Mouse (Mus musculus): ENCODE data around the gene Adpgk. TPM values are rescaled to one million over a fixed set of nuclear protein-coding genes. Genes with fewer than 3 reads are reported as not detected.
A peak's percentile ranks its signal among the peaks of the same experiment; 100 is the strongest.
"Not testable (repeated sequence)": the region's sequence is repeated elsewhere in the genome, so short reads cannot be mapped to it uniquely, and the experiment has no call there.

The Adpgk gene
- polyA plus RNA-seq, 1 experiment from 2014 or later: 24.0 TPM

GRCm38 (mm10) chr9:59352586-59353252 is 61.4 kb downstream of the Adpgk start:
- no peaks in the 10 kb centered on the region for H3K27me3 ChIP-seq (ENCODE audit: control insufficient read depth, insufficient read depth, low read length)
- no peak for ATAC-seq (ENCODE audit: insufficient number of reproducible peaks, insufficient read depth, low FRiP score, low read depth)
- no peaks in the 10 kb centered on the region for H3K4me1 ChIP-seq (ENCODE audit: control insufficient read depth in 2 of 2, insufficient read depth in 2 of 2, low read length in 2 of 2)
- 12% methylated on average over 15 of the region's 15 CpGs for WGBS
- no peaks in the 10 kb centered on the region for H3K9me3 ChIP-seq (ENCODE audit: control insufficient read depth, low read length)
- peak overlapping the region; percentile 80 for H3K4me2 ChIP-seq (ENCODE audit: low read length)
- H3K27ac ChIP-seq (replicated peaks in 1 of 2; ENCODE audit: control insufficient read depth in 1 of 2, insufficient read depth in 1 of 2, low read depth in 2 of 2, low read length in 2 of 2): peak overlapping the region; percentile 79 to 82
- H3K36me3 ChIP-seq (ENCODE audit: control insufficient read depth, insufficient read depth, low read length): no peaks in the 10 kb centered on the region
- H3K4me3 ChIP-seq (ENCODE audit: control insufficient read depth in 1 of 2, insufficient read depth in 1 of 2, low read depth in 1 of 2, low read length in 2 of 2): peak overlapping the region; percentile 58 to 72
- peak overlapping the region; percentile 79 for H3K9ac ChIP-seq (ENCODE audit: low read length)

- ATAC-seq (ENCODE audit: insufficient number of reproducible peaks, insufficient read depth, low FRiP score, low read depth): peak; percentile 93
- H3K4me2 ChIP-seq (ENCODE audit: low read length): peak within 1 kb of the TSS; percentile 80
- peak within 1 kb of the TSS; percentile 79 to 82 for H3K27ac ChIP-seq (replicated peaks in 1 of 2; ENCODE audit: control insufficient read depth in 1 of 2, insufficient read depth in 1 of 2, low read depth in 2 of 2, low read length in 2 of 2)
- H3K9ac ChIP-seq (ENCODE audit: low read length): peak within 1 kb of the TSS; percentile 79
- no peaks in the 10 kb centered on the region for H3K9me3 ChIP-seq (ENCODE audit: control insufficient read depth, low read length)
- peak within 1 kb of the TSS; percentile 58 to 72 for H3K4me3 ChIP-seq (ENCODE audit: control insufficient read depth in 1 of 2, insufficient read depth in 1 of 2, low read depth in 1 of 2, low read length in 2 of 2)
- H3K4me1 ChIP-seq (ENCODE audit: control insufficient read depth in 2 of 2, insufficient read depth in 2 of 2, low read length in 2 of 2): no peaks in the 10 kb centered on the region
- H3K36me3 ChIP-seq (ENCODE audit: control insufficient read depth, insufficient read depth, low read length): no peaks in the 10 kb centered on the region
- 1% methylated on average over 32 of the region's 32 CpGs for WGBS
- H3K27me3 ChIP-seq (ENCODE audit: control insufficient read depth, insufficient read depth, low read length): no peaks in the 10 kb centered on the region
Observed at GRCm38 (mm10) chr9:59353253-59353639, 61.9 kb downstream of the Adpgk start, which contains the start of gene Bbs4. Gene Bbs4, minus strand, starts transcription at chr9:59353508.

GRCm38 (mm10) chr9:59358041-59358440 is 66.7 kb downstream of the Adpgk start:
- H3K27me3 ChIP-seq (ENCODE audit: control insufficient read depth, insufficient read depth, low read length); H3K4me3 ChIP-seq (ENCODE audit: control insufficient read depth in 1 of 2, insufficient read depth in 1 of 2, low read depth in 1 of 2, low read length in 2 of 2); H3K27ac ChIP-seq (replicated peaks in 1 of 2; ENCODE audit: control insufficient read depth in 1 of 2, insufficient read depth in 1 of 2, low read depth in 2 of 2, low read length in 2 of 2); H3K9ac ChIP-seq (ENCODE audit: low read length); H3K36me3 ChIP-seq (ENCODE audit: control insufficient read depth, insufficient read depth, low read length); H3K4me1 ChIP-seq (ENCODE audit: control insufficient read depth in 2 of 2, insufficient read depth in 2 of 2, low read length in 2 of 2); ATAC-seq (ENCODE audit: insufficient number of reproducible peaks, insufficient read depth, low FRiP score, low read depth); H3K4me2 ChIP-seq (ENCODE audit: low read length); H3K9me3 ChIP-seq (ENCODE audit: control insufficient read depth, low read length): not testable (repeated sequence)
- 40% methylated on average over 1 of the region's 1 CpGs for WGBS

- WGBS: 80% methylated on average over 1 of the region's 3 CpGs
- H3K36me3 ChIP-seq (ENCODE audit: control insufficient read depth, insufficient read depth, low read length); H3K9me3 ChIP-seq (ENCODE audit: control insufficient read depth, low read length); H3K4me2 ChIP-seq (ENCODE audit: low read length); H3K4me1 ChIP-seq (ENCODE audit: control insufficient read depth in 2 of 2, insufficient read depth in 2 of 2, low read length in 2 of 2); H3K27ac ChIP-seq (replicated peaks in 1 of 2; ENCODE audit: control insufficient read depth in 1 of 2, insufficient read depth in 1 of 2, low read depth in 2 of 2, low read length in 2 of 2); H3K27me3 ChIP-seq (ENCODE audit: control insufficient read depth, insufficient read depth, low read length); H3K9ac ChIP-seq (ENCODE audit: low read length); ATAC-seq (ENCODE audit: insufficient number of reproducible peaks, insufficient read depth, low FRiP score, low read depth); H3K4me3 ChIP-seq (ENCODE audit: control insufficient read depth in 1 of 2, insufficient read depth in 1 of 2, low read depth in 1 of 2, low read length in 2 of 2): not testable (repeated sequence)
Observed at GRCm38 (mm10) chr9:59360487-59360886, 69.1 kb downstream of the Adpgk start.

GRCm38 (mm10) chr9:59369220-59369619 is 77.9 kb downstream of the Adpgk start:
- Histone ChIP-seq H3K4me1 (ENCODE audit: control insufficient read depth in 2 of 2, insufficient read depth in 2 of 2, low read length in 2 of 2) (no peaks in the 10 kb centered on the region), H3K4me3 (ENCODE audit: control insufficient read depth in 1 of 2, insufficient read depth in 1 of 2, low read depth in 1 of 2, low read length in 2 of 2) (no peak overlapping the region), H3K9me3 (ENCODE audit: control insufficient read depth, low read length) (peaks cover 4% of the 10 kb centered on the region; the same call in 1 of the 2 replicates), H3K9ac (ENCODE audit: low read length) (no peak overlapping the region), H3K36me3 (ENCODE audit: control insufficient read depth, insufficient read depth, low read length) (no peaks in the 10 kb centered on the region), H3K4me2 (ENCODE audit: low read length) (no peak overlapping the region), H3K27me3 (ENCODE audit: control insufficient read depth, insufficient read depth, low read length) (no peaks in the 10 kb centered on the region), H3K27ac (replicated peaks in 1 of 2; ENCODE audit: control insufficient read depth in 1 of 2, insufficient read depth in 1 of 2, low read depth in 2 of 2, low read length in 2 of 2) (no peak overlapping the region)
- ATAC-seq (ENCODE audit: insufficient number of reproducible peaks, insufficient read depth, low FRiP score, low read depth): no peak
- WGBS: 63% methylated on average over 5 of the region's 5 CpGs

- 84% methylated on average over 9 of the region's 9 CpGs for WGBS
- H3K9ac ChIP-seq (ENCODE audit: low read length): no peak overlapping the region
- H3K9me3 ChIP-seq (ENCODE audit: control insufficient read depth, low read length): peaks cover 4% of the 10 kb centered on the region; the same call in 1 of the 2 replicates
- no peak overlapping the region for H3K4me3 ChIP-seq (ENCODE audit: control insufficient read depth in 1 of 2, insufficient read depth in 1 of 2, low read depth in 1 of 2, low read length in 2 of 2)
- H3K4me1 ChIP-seq (ENCODE audit: control insufficient read depth in 2 of 2, insufficient read depth in 2 of 2, low read length in 2 of 2): no peaks in the 10 kb centered on the region
- H3K27me3 ChIP-seq (ENCODE audit: control insufficient read depth, insufficient read depth, low read length): no peaks in the 10 kb centered on the region
- H3K4me2 ChIP-seq (ENCODE audit: low read length): no peak overlapping the region
- H3K27ac ChIP-seq (replicated peaks in 1 of 2; ENCODE audit: control insufficient read depth in 1 of 2, insufficient read depth in 1 of 2, low read depth in 2 of 2, low read length in 2 of 2): no peak overlapping the region
- ATAC-seq (ENCODE audit: insufficient number of reproducible peaks, insufficient read depth, low FRiP score, low read depth): no peak
- H3K36me3 ChIP-seq (ENCODE audit: control insufficient read depth, insufficient read depth, low read length): no peaks in the 10 kb centered on the region
Observed at GRCm38 (mm10) chr9:59369646-59370045, 78.3 kb downstream of the Adpgk start.

Other genes starting within 250 kb of the Adpgk start
- 7.4 and 8.3 TPM in 2 replicates for gene Bbs4, start 62.0 kb downstream of the Adpgk start, polyA plus RNA-seq (2014; fragmentation: Nextera tagmentation; extraction: Ambion mirVana)
- gene Arih1, start 195.1 kb downstream of the Adpgk start, polyA plus RNA-seq (2014; fragmentation: Nextera tagmentation; extraction: Ambion mirVana): 14.9 and 18.3 TPM in 2 replicates
- gene Hexa, start 248.0 kb downstream of the Adpgk start, polyA plus RNA-seq (2014; fragmentation: Nextera tagmentation; extraction: Ambion mirVana): 87.6 and 91.4 TPM in 2 replicates
- gene Tmem202, start 248.3 kb downstream of the Adpgk start, polyA plus RNA-seq (2014; fragmentation: Nextera tagmentation; extraction: Ambion mirVana): 0.55 TPM in 1 of 2 replicates, not detected in the other